Mouse (Mus musculus): ENCODE measurements around the gene Slc15a3. TPM values are rescaled to one million over a fixed set of nuclear protein-coding genes. Genes with fewer than 3 reads are reported as not detected.

The Slc15a3 gene
- total and polyA plus RNA-seq, 2 experiments from 2014 or later = 0.21 to 1.5 TPM

GRCm38 (mm10) chr19:10896849-10897248, 57.3 kb downstream of the Slc15a3 start:
- no peaks in the 10 kb centered on the region for H3K9me3 ChIP-seq (ENCODE audit: low read length)
- TF ChIP-seq CTCF (IDR thresholded peaks at IDR 0.05; ENCODE audit: low read depth) = no peak
- DNase-seq (ENCODE audit: low spot score) = no peak
- no peaks in the 10 kb centered on the region for H3K27me3 ChIP-seq (ENCODE audit: insufficient read depth, low read length)
- no peak for ATAC-seq
- H3K9ac ChIP-seq (replicated peaks; ENCODE audit: low read length) = peak overlapping the region; percentile 94
- no peak overlapping the region; the same call in 1 of the 2 replicates for H3K4me3 ChIP-seq (ENCODE audit: low read length)
- peaks cover 13% of the 10 kb centered on the region; the same call in 1 of the 2 replicates for H3K4me1 ChIP-seq (ENCODE audit: insufficient read depth, low read length)
- WGBS = 82% methylated on average over 7 of the region's 7 CpGs
- no peak overlapping the region for H3K27ac ChIP-seq
- peak overlapping the region; percentile 90 for H3K4me2 ChIP-seq (ENCODE audit: low read depth, low read length)
- peaks cover 41% of the 10 kb centered on the region for H3K36me3 ChIP-seq (ENCODE audit: insufficient read depth, low read length)

GRCm38 (mm10) chr19:10897491-10897890, 58.0 kb downstream of the Slc15a3 start:
- H3K9ac ChIP-seq (replicated peaks; ENCODE audit: low read length) = no peak overlapping the region
- no peak overlapping the region for H3K27ac ChIP-seq
- WGBS = 87% methylated on average over 8 of the region's 8 CpGs
- no peak overlapping the region for H3K4me3 ChIP-seq (ENCODE audit: low read length)
- ATAC-seq = no peak
- H3K4me1 ChIP-seq (ENCODE audit: insufficient read depth, low read length) = peaks cover 13% of the 10 kb centered on the region; the same call in 1 of the 2 replicates
- H3K4me2 ChIP-seq (ENCODE audit: low read depth, low read length) = no peak overlapping the region
- H3K36me3 ChIP-seq (ENCODE audit: insufficient read depth, low read length) = peaks cover 47% of the 10 kb centered on the region
- H3K27me3 ChIP-seq (ENCODE audit: insufficient read depth, low read length) = no peaks in the 10 kb centered on the region
- no peak for TF ChIP-seq CTCF (IDR thresholded peaks at IDR 0.05; ENCODE audit: low read depth)
- no peaks in the 10 kb centered on the region for H3K9me3 ChIP-seq (ENCODE audit: low read length)
- no peak for DNase-seq (ENCODE audit: low spot score)

- Histone ChIP-seq H3K4me1 (ENCODE audit: insufficient read depth, low read length) (peaks cover 13% of the 10 kb centered on the region; the same call in 1 of the 2 replicates), H3K4me3 (ENCODE audit: low read length) (no peak overlapping the region), H3K9ac (replicated peaks; ENCODE audit: low read length) (no peak overlapping the region), H3K4me2 (ENCODE audit: low read depth, low read length) (no peak overlapping the region), H3K36me3 (ENCODE audit: insufficient read depth, low read length) (peaks cover 73% of the 10 kb centered on the region), H3K27ac (no peak overlapping the region), H3K27me3 (ENCODE audit: insufficient read depth, low read length) (no peaks in the 10 kb centered on the region), H3K9me3 (ENCODE audit: low read length) (no peaks in the 10 kb centered on the region)
- ATAC-seq (peak; percentile 16; the same call in 1 of the 2 replicates), DNase-seq (ENCODE audit: low spot score) (peak; percentile 44)
- whole genome bisulfite sequencing = 50% methylated on average over 6 of the region's 6 CpGs
- TF ChIP-seq CTCF (IDR thresholded peaks at IDR 0.05; ENCODE audit: low read depth) = no peak
Measured at GRCm38 (mm10) chr19:10900315-10900714, 60.8 kb downstream of the Slc15a3 start.

GRCm38 (mm10) chr19:10901046-10901445, 61.5 kb downstream of the Slc15a3 start:
- ATAC-seq (no peak), DNase-seq (ENCODE audit: low spot score) (no peak)
- Histone ChIP-seq H3K27me3 (ENCODE audit: insufficient read depth, low read length) (no peaks in the 10 kb centered on the region), H3K9me3 (ENCODE audit: low read length) (no peaks in the 10 kb centered on the region), H3K4me2 (ENCODE audit: low read depth, low read length) (no peak overlapping the region), H3K9ac (replicated peaks; ENCODE audit: low read length) (no peak overlapping the region), H3K4me1 (ENCODE audit: insufficient read depth, low read length) (peaks cover 13% of the 10 kb centered on the region; the same call in 1 of the 2 replicates), H3K4me3 (ENCODE audit: low read length) (no peak overlapping the region), H3K27ac (no peak overlapping the region), H3K36me3 (ENCODE audit: insufficient read depth, low read length) (peaks cover 80% of the 10 kb centered on the region)
- 95% methylated on average over 5 of the region's 5 CpGs for WGBS
- TF ChIP-seq CTCF (IDR thresholded peaks at IDR 0.05; ENCODE audit: low read depth) = no peak

- H3K9ac ChIP-seq (replicated peaks; ENCODE audit: low read length) = no peak overlapping the region
- no peak overlapping the region for H3K4me2 ChIP-seq (ENCODE audit: low read depth, low read length)
- peak overlapping the region; percentile 68; the same call in 1 of the 2 replicates for H3K27ac ChIP-seq
- DNase-seq (ENCODE audit: low spot score) (no peak), ATAC-seq (no peak)
- H3K4me3 ChIP-seq (ENCODE audit: low read length) = no peak overlapping the region
- H3K4me1 ChIP-seq (ENCODE audit: insufficient read depth, low read length) = no peaks in the 10 kb centered on the region
- no peaks in the 10 kb centered on the region for H3K9me3 ChIP-seq (ENCODE audit: low read length)
- WGBS = 86% methylated on average over 5 of the region's 5 CpGs
- no peaks in the 10 kb centered on the region for H3K27me3 ChIP-seq (ENCODE audit: insufficient read depth, low read length)
- peaks cover 70% of the 10 kb centered on the region for H3K36me3 ChIP-seq (ENCODE audit: insufficient read depth, low read length)
- TF ChIP-seq CTCF (IDR thresholded peaks at IDR 0.05; ENCODE audit: low read depth) = no peak
Measured at GRCm38 (mm10) chr19:10904512-10904911, 65.0 kb downstream of the Slc15a3 start.

GRCm38 (mm10) chr19:10904927-10905727, 65.6 kb downstream of the Slc15a3 start:
- WGBS = 52% methylated on average over 7 of the region's 7 CpGs

GRCm38 (mm10) chr19:10905728-10906000, 66.1 kb downstream of the Slc15a3 start:
- no peak for ATAC-seq
- H3K27ac ChIP-seq = peak overlapping the region; percentile 68

More at GRCm38 (mm10) chr19:10904927-10905727, 65.6 kb downstream of the Slc15a3 start:
- no peaks in the 10 kb centered on the region for H3K27me3 ChIP-seq (ENCODE audit: insufficient read depth, low read length)
- H3K9me3 ChIP-seq (ENCODE audit: low read length) = no peaks in the 10 kb centered on the region
- DNase-seq (ENCODE audit: low spot score) = peak; percentile 42
- no peaks in the 10 kb centered on the region for H3K4me1 ChIP-seq (ENCODE audit: insufficient read depth, low read length)
- no peak overlapping the region for H3K9ac ChIP-seq (replicated peaks; ENCODE audit: low read length)
- H3K4me3 ChIP-seq (ENCODE audit: low read length) = no peak overlapping the region
- H3K4me2 ChIP-seq (ENCODE audit: low read depth, low read length) = no peak overlapping the region
- H3K36me3 ChIP-seq (ENCODE audit: insufficient read depth, low read length) = peaks cover 66% of the 10 kb centered on the region
- H3K27ac ChIP-seq = peak overlapping the region; percentile 68
- peak; percentile 72 for ATAC-seq
- no peak for TF ChIP-seq CTCF (IDR thresholded peaks at IDR 0.05; ENCODE audit: low read depth)

More at GRCm38 (mm10) chr19:10905728-10906000, 66.1 kb downstream of the Slc15a3 start:
- no peak for TF ChIP-seq CTCF (IDR thresholded peaks at IDR 0.05; ENCODE audit: low read depth)
- Histone ChIP-seq H3K4me2 (ENCODE audit: low read depth, low read length) (no peak overlapping the region), H3K36me3 (ENCODE audit: insufficient read depth, low read length) (peaks cover 60% of the 10 kb centered on the region), H3K27me3 (ENCODE audit: insufficient read depth, low read length) (no peaks in the 10 kb centered on the region), H3K4me1 (ENCODE audit: insufficient read depth, low read length) (no peaks in the 10 kb centered on the region), H3K4me3 (ENCODE audit: low read length) (no peak overlapping the region), H3K9ac (replicated peaks; ENCODE audit: low read length) (no peak overlapping the region), H3K9me3 (ENCODE audit: low read length) (no peaks in the 10 kb centered on the region)
- WGBS = 74% methylated on average over 5 of the region's 5 CpGs
- DNase-seq (ENCODE audit: low spot score) = peak; percentile 4

Measured in hindbrain, postnatal 0 days (tissue).